Mouse (Mus musculus): ENCODE measurements around the gene Olfr1245. TPM values are rescaled to one million over a fixed set of nuclear protein-coding genes. Genes with fewer than 3 reads are reported as not detected.

The Olfr1245 gene
- total and polyA plus RNA-seq, 2 experiments: not detected

DNA sequence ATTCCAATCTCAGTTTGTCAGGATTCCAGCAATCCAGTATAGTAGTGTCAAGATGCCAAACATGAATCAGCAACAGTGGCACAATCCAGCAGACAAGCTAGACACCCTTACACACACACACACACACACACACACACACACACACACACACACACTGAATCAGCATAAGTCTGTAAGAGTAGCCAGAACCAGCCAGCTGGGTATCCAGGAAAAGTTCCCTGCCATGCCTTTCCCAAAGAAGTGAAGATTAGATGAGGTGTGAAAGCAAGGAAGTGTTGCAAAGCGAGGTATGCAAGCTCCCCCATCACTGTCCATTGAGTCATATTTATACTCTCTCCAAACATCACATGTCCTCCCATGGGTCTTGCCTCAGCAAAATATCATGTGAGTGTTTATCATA lies 38.3 kb downstream of the Olfr1245 start:
- Histone ChIP-seq H3K27ac (replicated peaks; ENCODE audit: insufficient read depth, low read depth, low read length) (no peak overlapping the region), H3K9ac (ENCODE audit: low read depth, low read length) (no peak overlapping the region), H3K27me3 (ENCODE audit: control insufficient read depth, insufficient read depth, low read length) (no peaks in the 10 kb centered on the region), H3K4me3 (ENCODE audit: insufficient read depth, low read depth, low read length) (no peak overlapping the region), H3K36me3 (ENCODE audit: control insufficient read depth, insufficient read depth, low read length) (no peaks in the 10 kb centered on the region), H3K79me2 (ENCODE audit: control insufficient read depth, insufficient read depth, low read length) (no peaks in the 10 kb centered on the region), H3K4me1 (ENCODE audit: control insufficient read depth, insufficient read depth, low read length) (no peaks in the 10 kb centered on the region)
- TF ChIP-seq CTCF (IDR thresholded peaks at IDR 0.05; ENCODE audit: low read depth, low read length) (no peak), POLR2A (IDR thresholded peaks at IDR 0.05; ENCODE audit: extremely low read depth, insufficient read depth, low read length) (no peak)
- WGBS: 48% methylated on average over 1 of the region's 1 CpGs
- DNase-seq (ENCODE audit: extremely low read depth, low read depth, low spot score): no peak

DNA sequence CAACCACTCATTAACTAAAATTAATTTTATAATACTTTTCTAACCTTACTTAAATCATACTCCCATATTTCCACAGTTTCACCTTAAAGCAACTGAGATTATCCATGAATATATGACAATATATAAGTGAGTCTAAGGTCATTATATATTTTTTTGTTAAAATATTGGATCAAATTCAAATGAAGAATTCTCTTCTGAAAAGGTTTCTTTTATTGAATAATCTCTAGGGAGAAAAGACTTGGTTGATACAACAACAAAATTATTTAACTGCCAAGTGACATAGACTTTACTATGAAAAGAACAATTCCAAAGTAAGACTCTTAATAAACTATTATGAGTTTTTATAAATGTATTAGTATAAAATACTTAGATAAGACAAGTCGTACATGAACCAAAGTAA lies 46.9 kb downstream of the Olfr1245 start, which contains the start of gene Olfr1243:
TSS of gene Olfr1243 (minus strand) at position 101 of the 400 bp plus-strand sequence.
- H3K9ac ChIP-seq (ENCODE audit: low read depth, low read length): no peak within 1 kb of the TSS
- no peak for TF ChIP-seq POLR2A (IDR thresholded peaks at IDR 0.05; ENCODE audit: extremely low read depth, insufficient read depth, low read length)
- no peak for TF ChIP-seq CTCF (IDR thresholded peaks at IDR 0.05; ENCODE audit: low read depth, low read length)
- no peaks in the 10 kb centered on the region for H3K27me3 ChIP-seq (ENCODE audit: control insufficient read depth, insufficient read depth, low read length)
- no peaks in the 10 kb centered on the region for H3K36me3 ChIP-seq (ENCODE audit: control insufficient read depth, insufficient read depth, low read length)
- 87% methylated on average over 1 of the region's 1 CpGs for WGBS
- H3K27ac ChIP-seq (replicated peaks; ENCODE audit: insufficient read depth, low read depth, low read length): no peak within 1 kb of the TSS
- no peaks in the 10 kb centered on the region for H3K79me2 ChIP-seq (ENCODE audit: control insufficient read depth, insufficient read depth, low read length)
- no peaks in the 10 kb centered on the region for H3K4me1 ChIP-seq (ENCODE audit: control insufficient read depth, insufficient read depth, low read length)
- DNase-seq (ENCODE audit: extremely low read depth, low read depth, low spot score): no peak
- no peak within 1 kb of the TSS for H3K4me3 ChIP-seq (ENCODE audit: insufficient read depth, low read depth, low read length)

Other genes starting within 250 kb of the Olfr1245 start
- not detected in 2 replicates for gene Olfr1232, start 248.8 kb downstream of the Olfr1245 start, total RNA-seq (2014; rRNA removed)
- gene Olfr1232, start 248.8 kb downstream of the Olfr1245 start, polyA plus RNA-seq (2012; rRNA removed): not detected in 2 replicates
- not detected in 2 replicates for gene Olfr1233, start 236.0 kb downstream of the Olfr1245 start, total RNA-seq (2014; rRNA removed)
- gene Olfr1233, start 236.0 kb downstream of the Olfr1245 start, polyA plus RNA-seq (2012; rRNA removed): not detected in 2 replicates
- not detected in 2 replicates for gene Olfr1234, start 213.6 kb downstream of the Olfr1245 start, total RNA-seq (2014; rRNA removed)
- not detected in 2 replicates for gene Olfr1234, start 213.6 kb downstream of the Olfr1245 start, polyA plus RNA-seq (2012; rRNA removed)
- not detected in 2 replicates for gene Olfr1238, start 168.8 kb downstream of the Olfr1245 start, total RNA-seq (2014; rRNA removed)
- not detected in 2 replicates for gene Olfr1238, start 168.8 kb downstream of the Olfr1245 start, polyA plus RNA-seq (2012; rRNA removed)
- gene Olfr1239, start 158.0 kb downstream of the Olfr1245 start, total RNA-seq (2014; rRNA removed): not detected in 2 replicates
- not detected in 2 replicates for gene Olfr1239, start 158.0 kb downstream of the Olfr1245 start, polyA plus RNA-seq (2012; rRNA removed)
- gene Olfr1240, start 135.4 kb downstream of the Olfr1245 start, total RNA-seq (2014; rRNA removed): not detected in 2 replicates
- not detected in 2 replicates for gene Olfr1240, start 135.4 kb downstream of the Olfr1245 start, polyA plus RNA-seq (2012; rRNA removed)
- gene Olfr1241, start 91.3 kb downstream of the Olfr1245 start, total RNA-seq (2014; rRNA removed): not detected in 2 replicates
- not detected in 2 replicates for gene Olfr1241, start 91.3 kb downstream of the Olfr1245 start, polyA plus RNA-seq (2012; rRNA removed)
- gene Olfr1242, start 80.1 kb downstream of the Olfr1245 start, total RNA-seq (2014; rRNA removed): not detected in 2 replicates
- gene Olfr1242, start 80.1 kb downstream of the Olfr1245 start, polyA plus RNA-seq (2012; rRNA removed): not detected in 2 replicates
- not detected in 2 replicates for gene Olfr1243, start 47.0 kb downstream of the Olfr1245 start, total RNA-seq (2014; rRNA removed)
- gene Olfr1243, start 47.0 kb downstream of the Olfr1245 start, polyA plus RNA-seq (2012; rRNA removed): not detected in 2 replicates
- not detected in 2 replicates for gene Olfr1246, start 14.7 kb upstream of the Olfr1245 start, total RNA-seq (2014; rRNA removed)
- not detected in 2 replicates for gene Olfr1246, start 14.7 kb upstream of the Olfr1245 start, polyA plus RNA-seq (2012; rRNA removed)
- not detected in 2 replicates for gene Olfr1247, start 35.7 kb upstream of the Olfr1245 start, total RNA-seq (2014; rRNA removed)
- gene Olfr1247, start 35.7 kb upstream of the Olfr1245 start, polyA plus RNA-seq (2012; rRNA removed): not detected in 2 replicates
- gene Olfr1248, start 39.8 kb upstream of the Olfr1245 start, total RNA-seq (2014; rRNA removed): not detected in 2 replicates
- gene Olfr1248, start 39.8 kb upstream of the Olfr1245 start, polyA plus RNA-seq (2012; rRNA removed): not detected in 2 replicates
- not detected in 2 replicates for gene Olfr1249, start 56.5 kb upstream of the Olfr1245 start, total RNA-seq (2014; rRNA removed)
- gene Olfr1249, start 56.5 kb upstream of the Olfr1245 start, polyA plus RNA-seq (2012; rRNA removed): not detected in 2 replicates
- gene Olfr1250, start 83.0 kb upstream of the Olfr1245 start, total RNA-seq (2014; rRNA removed): not detected in 2 replicates
- gene Olfr1250, start 83.0 kb upstream of the Olfr1245 start, polyA plus RNA-seq (2012; rRNA removed): not detected in 2 replicates
- not detected in 2 replicates for gene Olfr1251, start 93.5 kb upstream of the Olfr1245 start, total RNA-seq (2014; rRNA removed)
- gene Olfr1251, start 93.5 kb upstream of the Olfr1245 start, polyA plus RNA-seq (2012; rRNA removed): not detected in 2 replicates
- not detected in 2 replicates for gene Olfr1252, start 146.6 kb upstream of the Olfr1245 start, total RNA-seq (2014; rRNA removed)
- not detected in 2 replicates for gene Olfr1252, start 146.6 kb upstream of the Olfr1245 start, polyA plus RNA-seq (2012; rRNA removed)
- not detected in 2 replicates for gene Olfr1253, start 178.6 kb upstream of the Olfr1245 start, total RNA-seq (2014; rRNA removed)
- not detected in 2 replicates for gene Olfr1253, start 178.6 kb upstream of the Olfr1245 start, polyA plus RNA-seq (2012; rRNA removed)
- gene Olfr1254, start 215.2 kb upstream of the Olfr1245 start, total RNA-seq (2014; rRNA removed): not detected in 2 replicates
- not detected in 2 replicates for gene Olfr1254, start 215.2 kb upstream of the Olfr1245 start, polyA plus RNA-seq (2012; rRNA removed)
- not detected in 2 replicates for gene Olfr1255, start 233.6 kb upstream of the Olfr1245 start, total RNA-seq (2014; rRNA removed)
- not detected in 2 replicates for gene Olfr1255, start 233.6 kb upstream of the Olfr1245 start, polyA plus RNA-seq (2012; rRNA removed)

Data from liver, adult 2 months (tissue).